Mouse (Mus musculus): ENCODE data around the gene Bpifb4. TPM values are rescaled to one million over a fixed set of nuclear protein-coding genes. Genes with fewer than 3 reads are reported as not detected.
A peak's percentile ranks its signal among the peaks of the same experiment; 100 is the strongest.

Bpifb4 gene
- total RNA-seq (2022) = not detected

- no peak for DNase-seq (ENCODE audit: low spot score in 2 of 2)
These were observed at the start of gene Bpifb4 for GRCm38 (mm10) chr2:153937843-153938242. Bpifb4 (plus strand) TSS chr2:153938212.

- DNase-seq (ENCODE audit: low spot score in 2 of 2) = no peak
These were observed 38.9 kb upstream of the Bpifb4 start for GRCm38 (mm10) chr2:153899111-153899510.

DNA sequence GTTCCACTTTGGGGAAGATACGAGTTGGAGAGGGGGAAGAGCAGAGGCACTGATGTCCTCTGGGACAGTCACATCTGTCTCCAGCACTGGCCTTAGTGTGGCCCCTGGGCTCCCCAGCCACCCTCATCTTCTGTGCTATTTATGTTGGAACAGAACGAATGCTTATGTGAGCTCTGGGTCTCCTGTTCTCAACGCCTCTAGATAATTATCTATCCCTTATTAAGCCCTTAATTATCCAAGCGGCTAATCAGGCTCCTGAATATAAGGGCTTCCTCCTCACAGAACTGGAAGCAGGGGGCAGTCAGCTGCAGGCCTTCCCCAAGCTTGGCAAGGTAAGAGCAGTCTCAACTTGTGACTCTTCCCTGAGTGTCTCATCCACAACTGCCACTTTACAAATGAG lies 37.9 kb upstream of the Bpifb4 start, which contains the start of gene Bpifb6:
Bpifb6 (plus strand) TSS at position 301 of the 400 bp plus-strand sequence.
- no peak for DNase-seq (ENCODE audit: low spot score in 2 of 2)

- DNase-seq (ENCODE audit: low spot score in 2 of 2) = no peak
These were observed 35.3 kb upstream of the Bpifb4 start for GRCm38 (mm10) chr2:153902726-153903125.

DNA sequence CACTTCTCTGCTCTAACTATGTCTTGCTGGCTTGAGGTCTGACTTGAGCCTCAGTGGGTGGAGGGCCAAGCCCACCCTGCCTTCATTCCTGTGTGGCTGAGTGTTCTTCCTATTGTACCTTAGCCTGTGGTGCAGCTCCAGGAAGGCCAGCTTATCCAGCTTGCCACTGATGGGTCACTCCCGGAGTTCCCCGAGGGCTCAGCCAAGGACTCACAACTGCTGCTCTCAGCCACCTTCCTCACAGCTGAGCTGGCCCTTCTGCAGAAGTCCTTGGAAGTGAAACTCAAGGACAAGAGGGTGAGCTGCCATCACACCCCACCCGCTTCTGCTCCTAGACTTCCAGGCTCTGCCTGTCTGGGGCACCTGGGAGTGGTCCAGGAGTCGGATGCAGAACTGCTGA lies 31.4 kb upstream of the Bpifb4 start:
- DNase-seq (ENCODE audit: low spot score in 2 of 2) = no peak

- no peak for DNase-seq (ENCODE audit: low spot score in 2 of 2)
These were observed 23.9 kb upstream of the Bpifb4 start for GRCm38 (mm10) chr2:153914151-153914550.

DNA sequence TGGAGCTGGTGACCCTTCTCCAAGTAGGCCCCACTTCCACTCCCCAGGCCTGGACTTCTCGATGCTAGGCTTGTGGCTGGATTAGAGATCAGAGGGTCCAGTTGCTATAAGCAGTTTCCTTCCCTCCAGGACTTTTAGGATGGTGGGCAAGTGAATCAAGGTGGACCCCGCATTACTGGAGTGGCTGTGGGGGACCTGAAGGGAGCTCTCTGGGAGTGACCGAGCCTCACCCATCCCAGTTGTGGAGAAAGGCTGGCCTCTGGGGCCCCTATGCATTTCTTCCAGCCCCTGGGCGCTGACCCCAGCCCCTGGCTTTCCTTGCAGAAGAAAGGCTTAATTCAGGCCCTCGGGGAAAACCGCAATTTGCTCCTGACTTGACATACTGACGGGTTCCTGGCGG lies 20.1 kb upstream of the Bpifb4 start, which contains the start of gene Bpifb3:
Bpifb3 (plus strand) TSS at position 301 of the 400 bp plus-strand sequence.
- no peak for DNase-seq (ENCODE audit: low spot score in 2 of 2)

DNA sequence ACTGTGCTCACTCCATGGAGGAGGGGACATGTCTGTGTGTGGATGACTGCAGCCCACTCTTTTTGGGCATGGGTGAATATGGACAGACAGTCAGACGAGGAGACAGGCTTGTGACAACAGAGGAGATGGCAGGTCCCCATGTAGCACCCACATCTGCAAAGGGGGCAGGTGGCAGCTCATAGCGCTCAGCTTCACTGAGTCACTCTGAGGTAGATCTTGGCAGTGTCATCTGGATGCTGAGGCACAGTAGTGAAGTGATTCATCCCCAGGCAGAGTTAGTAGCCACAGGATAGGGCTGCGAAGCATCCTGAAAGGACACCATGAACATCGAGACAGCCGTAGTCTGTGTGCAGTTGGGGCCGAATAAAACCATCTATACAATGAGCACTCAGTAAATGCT lies 16.8 kb upstream of the Bpifb4 start:
- no peak for DNase-seq (ENCODE audit: low spot score in 2 of 2)

DNA sequence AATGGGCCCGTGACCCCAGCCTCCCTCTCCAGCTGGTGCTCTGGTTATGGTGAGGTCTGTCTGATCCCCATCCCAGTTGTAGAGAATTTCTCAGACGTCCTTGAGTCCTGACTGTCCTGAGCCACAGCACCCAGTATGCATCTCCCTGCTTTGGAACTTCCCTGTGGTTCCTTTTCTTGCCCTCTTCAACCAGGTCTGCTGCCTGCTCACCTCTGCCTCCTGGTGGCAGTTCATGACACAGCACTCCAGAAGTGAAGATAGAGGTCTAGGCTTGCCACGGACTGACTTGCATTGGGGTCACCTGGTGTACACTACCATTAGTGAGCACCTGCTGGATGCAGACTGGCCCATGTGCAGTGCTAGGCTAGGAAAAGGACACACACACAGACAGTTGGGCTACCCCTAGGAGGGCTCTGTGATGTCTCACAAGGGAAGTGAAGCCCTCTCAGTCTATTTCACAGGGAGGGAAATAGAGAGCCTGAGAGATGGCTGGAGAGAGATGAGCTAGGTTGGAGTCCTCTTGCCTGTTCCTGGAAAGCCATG lies 8.1 kb upstream of the Bpifb4 start:
- DNase-seq (ENCODE audit: low spot score in 2 of 2) = no peak

DNA sequence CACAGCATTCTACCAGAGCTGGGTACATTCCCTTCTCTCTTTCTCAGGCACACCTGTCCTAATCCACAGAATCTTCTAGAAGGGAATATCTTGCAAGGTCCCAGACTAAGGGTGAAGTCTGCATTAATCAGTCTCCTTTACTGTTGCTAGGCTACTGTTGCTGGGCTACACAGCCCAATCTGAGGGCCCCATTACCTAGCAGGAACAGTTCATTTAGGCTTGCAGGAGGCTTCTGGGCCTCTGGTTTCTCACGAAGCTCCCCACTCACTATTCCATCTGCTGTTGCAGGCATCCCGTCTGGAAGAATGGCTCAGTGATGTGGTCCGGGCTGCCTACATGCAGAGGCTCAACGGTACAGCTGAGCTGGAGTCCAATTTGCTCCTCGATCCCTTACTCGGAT lies 6.9 kb upstream of the Bpifb4 start:
- no peak for DNase-seq (ENCODE audit: low spot score in 2 of 2)

GRCm38 (mm10) chr2:153933311-153933710 lies 4.7 kb upstream of the Bpifb4 start:
- DNase-seq (ENCODE audit: low spot score in 2 of 2) = no peak

DNA sequence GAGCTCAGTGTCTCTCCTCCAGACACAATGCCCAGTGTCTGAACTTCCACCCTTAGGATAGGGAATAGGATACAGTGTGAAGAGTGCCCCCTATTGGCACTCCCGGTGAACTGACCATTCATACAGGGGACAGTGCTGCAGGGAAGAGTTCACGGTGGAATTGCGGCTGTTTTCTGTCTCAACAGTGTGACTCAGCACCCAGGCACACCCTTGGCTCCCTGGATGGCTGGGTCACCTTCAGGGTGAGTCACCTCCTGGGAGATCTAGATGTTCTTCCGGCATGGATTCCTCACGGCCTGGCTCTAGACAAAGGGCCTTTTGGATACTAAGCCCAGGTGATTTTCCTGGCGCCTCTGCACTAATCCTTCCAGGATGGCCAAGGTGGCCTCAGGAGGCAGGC lies 2.7 kb upstream of the Bpifb4 start:
- DNase-seq (ENCODE audit: low spot score in 2 of 2) = no peak

- DNase-seq (ENCODE audit: low spot score in 2 of 2) = no peak
These were observed 5.5 kb downstream of the Bpifb4 start for GRCm38 (mm10) chr2:153943537-153943936.

GRCm38 (mm10) chr2:153944567-153944966 lies 6.6 kb downstream of the Bpifb4 start:
- DNase-seq (ENCODE audit: low spot score in 2 of 2) = no peak

GRCm38 (mm10) chr2:153952897-153953296 lies 14.9 kb downstream of the Bpifb4 start:
- DNase-seq (ENCODE audit: low spot score in 2 of 2) = no peak

GRCm38 (mm10) chr2:153953836-153954235 lies 15.8 kb downstream of the Bpifb4 start:
- no peak for DNase-seq (ENCODE audit: low spot score in 2 of 2)

GRCm38 (mm10) chr2:153962821-153963331 lies 24.9 kb downstream of the Bpifb4 start:
- no peak for DNase-seq (ENCODE audit: low spot score in 2 of 2)

GRCm38 (mm10) chr2:153963334-153963733 lies 25.3 kb downstream of the Bpifb4 start:
- DNase-seq (ENCODE audit: low spot score in 2 of 2) = no peak

- DNase-seq (ENCODE audit: low spot score in 2 of 2) = no peak
These were observed 32.2 kb downstream of the Bpifb4 start for GRCm38 (mm10) chr2:153970221-153970620.

- no peak for DNase-seq (ENCODE audit: low spot score in 2 of 2)
These were observed 36.6 kb downstream of the Bpifb4 start, which contains the start of gene Bpifa6 for GRCm38 (mm10) chr2:153974582-153974981. Bpifa6 (plus strand) TSS chr2:153974945.

DNA sequence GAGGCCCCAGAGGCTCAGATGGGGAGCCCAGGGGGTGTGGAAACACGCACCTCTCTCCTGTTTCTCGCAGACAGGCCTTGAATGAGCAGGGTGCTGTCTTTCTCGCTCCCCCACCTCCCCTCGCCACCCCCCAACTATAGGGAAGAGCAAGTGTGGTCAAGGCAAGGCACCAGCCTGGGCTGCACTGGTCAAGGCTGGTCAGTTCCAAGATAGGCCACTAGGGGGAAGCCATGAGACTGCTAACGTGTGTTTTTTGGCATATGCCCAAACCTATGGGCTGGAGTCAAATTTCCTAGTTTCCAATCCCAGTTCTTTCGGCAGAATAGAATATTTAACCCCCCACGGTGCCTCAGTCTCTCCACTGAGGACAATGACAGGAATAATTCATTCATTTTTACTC lies 57.8 kb downstream of the Bpifb4 start:
- DNase-seq (ENCODE audit: low spot score in 2 of 2) = peak; percentile 33 to 34

DNA sequence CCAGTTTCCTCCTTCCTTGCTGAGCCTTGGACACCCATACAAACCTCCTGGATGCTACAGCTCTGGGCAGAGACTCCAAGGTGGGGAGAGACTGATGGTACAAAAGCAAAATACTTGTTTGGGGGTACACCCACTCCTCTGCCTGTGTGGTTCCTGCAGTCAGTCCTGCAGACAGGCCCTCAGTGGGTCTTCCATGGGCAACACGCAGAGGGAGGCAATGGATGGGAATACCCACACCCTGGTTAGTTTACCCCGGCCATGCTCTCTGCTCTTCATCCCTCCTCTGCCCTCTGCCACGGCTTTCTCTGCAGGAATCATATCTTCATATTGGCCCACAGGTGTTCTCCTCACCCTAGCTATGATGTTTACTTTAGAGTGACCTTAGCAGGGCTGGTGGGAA lies 62.5 kb downstream of the Bpifb4 start:
- no peak for DNase-seq (ENCODE audit: low spot score in 2 of 2)

- DNase-seq (ENCODE audit: low spot score in 2 of 2) = no peak
These were observed 63.0 kb downstream of the Bpifb4 start for GRCm38 (mm10) chr2:154001056-154001455.

GRCm38 (mm10) chr2:154004456-154004855 lies 66.4 kb downstream of the Bpifb4 start:
- DNase-seq (ENCODE audit: low spot score in 2 of 2) = no peak
